Mouse (Mus musculus): ENCODE data around the gene Hist1h1t.

DNA sequence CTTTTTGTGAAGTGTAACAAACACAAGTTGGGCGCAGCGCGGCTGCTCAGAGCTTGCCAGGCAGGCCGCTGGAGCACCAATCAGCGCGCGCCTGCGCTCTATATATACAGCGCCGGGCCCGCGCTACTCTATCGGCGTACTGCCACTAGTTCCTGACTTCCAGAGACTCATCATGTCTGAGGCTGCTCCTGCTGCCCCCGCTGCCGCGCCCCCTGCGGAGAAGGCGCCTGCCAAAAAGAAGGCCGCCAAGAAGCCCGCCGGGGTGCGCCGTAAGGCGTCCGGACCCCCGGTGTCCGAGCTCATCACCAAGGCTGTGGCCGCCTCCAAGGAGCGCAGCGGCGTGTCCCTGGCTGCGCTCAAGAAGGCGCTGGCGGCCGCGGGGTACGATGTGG is 43.1 kb downstream of the Hist1h1t start, which contains the start of gene Hist1h1c:
- TF ChIP-seq CTCF (IDR thresholded peaks at IDR 0.05; ENCODE audit: borderline replicate concordance, insufficient read depth, low read depth, low read length) (no peak), POLR2A (IDR thresholded peaks at IDR 0.05; ENCODE audit: borderline replicate concordance, insufficient read depth, low read length) (peak; percentile 51; the same call in 1 of the 2 replicates)
